Mouse (Mus musculus): ENCODE data around the gene Rbfox3.

Gene Rbfox3

DNA sequence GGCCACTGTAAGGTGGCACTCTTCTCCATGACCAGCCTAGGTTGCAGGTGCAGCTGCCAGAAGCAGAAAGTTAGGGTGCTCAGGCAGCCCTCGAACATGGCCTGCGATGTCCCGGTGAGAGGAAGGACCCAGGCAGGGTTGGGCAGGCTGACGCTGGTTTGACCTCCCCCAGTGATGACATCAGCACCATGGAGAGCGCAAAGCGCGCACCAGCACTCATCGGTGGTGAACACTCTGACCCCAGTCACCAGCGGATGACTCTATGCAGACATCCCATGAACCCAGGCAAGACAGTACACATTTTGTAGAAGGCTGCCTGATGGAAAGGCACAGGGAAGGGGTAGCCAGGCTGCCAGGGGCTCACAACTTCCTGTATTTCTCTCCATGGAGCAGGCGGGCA lies 308.3 kb downstream of the Rbfox3 start:
- peak; percentile 89 for DNase-seq (ENCODE audit: low spot score)

DNA sequence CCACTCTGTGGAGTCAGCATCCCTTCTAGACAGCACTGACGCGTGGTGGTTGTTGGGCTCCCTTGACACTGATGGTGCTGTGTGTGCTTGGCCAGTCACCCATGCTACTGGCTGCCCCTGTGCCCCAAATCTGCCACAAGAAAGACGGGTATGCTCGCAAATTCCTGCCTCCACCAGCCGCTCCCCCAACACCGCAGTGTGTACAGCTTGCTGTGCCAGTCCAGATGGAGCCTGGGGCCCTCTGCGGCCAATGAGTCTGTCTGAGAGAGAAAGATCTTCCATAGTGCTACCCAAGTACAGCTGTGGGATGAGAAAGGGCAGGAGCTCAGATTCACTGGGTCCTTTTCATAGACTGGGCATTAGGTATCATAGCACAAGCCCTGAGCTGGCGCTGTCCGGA lies 309.9 kb downstream of the Rbfox3 start:
- no peak for DNase-seq (ENCODE audit: low spot score)

DNA sequence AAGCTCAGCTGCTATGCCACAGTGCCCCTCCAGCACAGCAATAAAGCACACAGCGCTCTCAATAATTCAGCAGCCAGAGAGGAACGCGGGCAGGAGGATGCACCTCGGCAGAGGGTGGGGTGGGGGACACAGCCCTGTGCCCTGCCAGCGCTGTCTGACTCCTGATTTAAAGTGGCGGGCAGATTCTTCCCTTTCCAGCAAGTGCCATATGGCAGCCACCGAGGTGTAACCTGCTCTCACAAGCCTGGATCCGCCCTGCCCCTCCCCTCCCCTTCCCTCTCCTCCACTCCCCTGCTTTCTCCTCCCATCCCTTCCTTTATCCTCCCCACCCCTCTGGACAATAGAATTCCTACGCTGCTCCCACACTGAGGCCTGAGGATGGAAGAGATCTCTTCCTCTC lies 311.2 kb downstream of the Rbfox3 start:
- no peak for DNase-seq (ENCODE audit: low spot score)

DNA sequence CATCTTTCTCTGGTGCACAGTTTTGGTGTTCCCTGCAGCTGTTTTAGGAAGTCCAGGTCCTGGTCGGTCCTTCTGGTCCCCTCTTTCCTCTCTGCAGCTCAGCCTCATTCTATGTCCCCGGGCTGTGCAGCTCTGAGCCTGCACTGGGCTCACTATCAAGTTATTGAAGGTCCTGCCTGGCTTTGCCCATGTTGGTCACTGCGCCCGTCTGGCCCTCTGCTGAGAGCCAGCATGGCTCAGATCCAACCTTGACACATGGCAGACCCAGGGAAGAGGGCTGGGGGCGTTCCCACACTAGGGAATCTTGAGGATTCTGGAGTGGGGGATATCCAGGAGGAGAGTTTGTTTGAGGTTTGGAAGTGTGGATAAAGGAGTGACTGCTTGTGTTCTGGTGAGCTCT lies 312.7 kb downstream of the Rbfox3 start:
- no peak for DNase-seq (ENCODE audit: low spot score)

DNA sequence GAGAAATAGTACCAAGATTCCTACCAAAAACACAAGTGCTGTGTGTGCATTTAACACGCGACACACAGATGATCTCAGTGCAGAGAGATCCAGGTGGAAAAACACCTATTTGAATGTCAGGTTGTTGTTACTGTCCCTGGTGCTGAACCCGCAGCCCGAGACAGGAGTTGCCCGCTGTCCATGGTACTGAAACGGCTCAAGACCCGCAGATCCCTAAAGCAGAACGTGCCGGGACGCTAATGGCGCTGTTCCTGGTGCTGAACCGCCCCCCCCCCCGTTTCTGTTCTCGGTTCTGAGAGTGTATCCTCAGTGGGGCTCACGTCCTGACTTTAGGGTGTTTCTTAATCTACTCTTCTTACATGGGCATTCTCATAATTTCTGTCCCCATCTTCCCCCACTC lies 326.6 kb downstream of the Rbfox3 start:
- peak; percentile 97 for DNase-seq (ENCODE audit: low spot score)

DNA sequence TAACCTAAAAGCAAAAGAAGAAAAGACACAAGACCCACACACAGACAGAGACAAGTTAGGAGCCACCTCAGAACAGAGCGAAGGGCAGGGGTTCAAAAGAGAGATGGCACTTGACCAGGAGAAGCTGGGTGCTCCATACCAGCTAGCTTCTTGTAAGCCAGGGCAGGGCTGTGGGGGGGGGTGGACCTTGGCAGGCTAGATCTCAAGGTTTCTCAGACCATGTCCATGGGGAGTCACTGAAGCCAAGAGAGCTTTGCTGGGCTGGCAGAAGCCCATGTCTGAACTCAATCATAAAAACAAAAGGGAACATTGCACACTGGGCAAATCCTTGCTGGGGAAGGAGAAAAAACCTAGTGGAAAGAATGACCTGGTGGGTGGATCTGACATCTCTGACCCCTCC lies 327.4 kb downstream of the Rbfox3 start:
- no peak for DNase-seq (ENCODE audit: low spot score)

DNA sequence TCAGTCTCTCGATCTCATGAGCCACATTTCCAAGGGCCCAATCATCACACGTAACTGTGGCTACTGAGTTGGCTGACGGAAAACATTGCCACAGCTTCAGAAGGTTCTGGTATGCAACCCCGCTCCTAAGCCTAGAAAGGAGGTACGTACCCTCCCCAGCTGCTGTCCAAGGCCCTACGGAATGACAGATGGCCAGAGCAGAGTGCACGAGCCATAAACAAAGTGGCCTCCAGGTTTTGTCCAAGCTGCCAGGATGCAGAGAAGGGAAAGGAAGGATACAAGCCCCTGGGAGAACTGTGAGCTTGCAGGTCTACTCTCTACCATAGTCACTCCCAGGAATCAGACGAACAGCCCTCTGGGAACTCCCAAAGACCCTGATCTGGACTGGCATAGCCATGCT lies 327.8 kb downstream of the Rbfox3 start:
- no peak for DNase-seq (ENCODE audit: low spot score)

DNA sequence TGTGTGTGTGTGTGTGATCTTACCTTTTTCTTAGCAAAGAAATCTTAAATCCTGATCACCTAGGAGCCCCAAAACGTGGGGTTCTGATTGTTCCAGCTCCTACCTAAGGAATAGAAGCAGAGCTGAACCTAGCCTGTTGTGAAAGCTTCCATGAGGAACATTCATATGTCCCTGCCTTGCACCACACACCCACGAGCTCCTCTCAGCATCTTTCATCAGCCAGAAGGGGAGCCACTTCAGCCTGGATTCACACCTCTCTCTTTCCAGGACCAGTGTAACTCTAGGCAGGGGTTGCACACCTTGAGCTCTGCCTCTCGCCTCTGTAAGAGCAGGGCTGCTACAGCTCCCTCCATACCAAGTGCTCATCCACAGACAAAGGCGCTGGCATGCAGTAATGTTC lies 330.4 kb downstream of the Rbfox3 start:
- no peak for DNase-seq (ENCODE audit: low spot score)

DNA sequence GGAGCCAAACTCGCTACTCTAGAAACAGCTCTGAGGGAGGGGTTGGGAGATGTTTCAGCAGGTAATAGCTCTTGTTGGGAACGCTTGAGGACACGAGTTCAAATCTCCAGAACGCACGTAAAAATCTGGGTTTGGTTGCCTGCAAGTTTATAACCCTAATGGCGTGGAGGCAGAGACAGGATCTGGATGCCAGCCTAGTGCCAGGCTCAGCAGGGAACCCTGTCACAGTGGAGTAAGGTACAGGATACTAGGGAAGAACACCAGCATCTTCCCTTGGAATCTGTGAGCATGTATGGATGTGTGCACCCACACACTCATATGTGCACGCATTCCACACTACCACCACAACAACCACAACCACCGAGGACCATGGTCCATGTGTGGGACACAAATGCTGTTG lies 331.8 kb downstream of the Rbfox3 start:
- no peak for DNase-seq (ENCODE audit: low spot score)

DNA sequence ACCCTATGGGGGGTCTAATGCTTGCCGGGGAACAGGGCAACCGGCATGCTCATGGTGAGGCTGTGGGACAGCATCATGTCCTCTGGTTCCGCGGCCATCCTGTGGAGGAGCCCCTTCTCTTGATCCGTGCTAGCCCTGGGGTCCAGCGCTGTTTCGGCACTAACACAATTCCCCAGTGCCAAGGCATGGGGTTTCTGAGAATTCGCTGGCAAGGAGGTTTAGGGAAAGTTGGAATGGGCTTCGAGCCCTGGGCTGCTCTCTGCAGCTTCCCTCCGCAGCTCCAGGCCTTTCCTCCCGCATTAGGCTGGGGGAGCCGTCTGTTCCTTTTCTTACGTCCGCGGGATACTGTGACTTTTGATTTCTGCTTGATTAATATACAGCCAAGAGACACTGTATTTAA lies 334.1 kb downstream of the Rbfox3 start:
- DNase-seq (ENCODE audit: low spot score), result no peak

DNA sequence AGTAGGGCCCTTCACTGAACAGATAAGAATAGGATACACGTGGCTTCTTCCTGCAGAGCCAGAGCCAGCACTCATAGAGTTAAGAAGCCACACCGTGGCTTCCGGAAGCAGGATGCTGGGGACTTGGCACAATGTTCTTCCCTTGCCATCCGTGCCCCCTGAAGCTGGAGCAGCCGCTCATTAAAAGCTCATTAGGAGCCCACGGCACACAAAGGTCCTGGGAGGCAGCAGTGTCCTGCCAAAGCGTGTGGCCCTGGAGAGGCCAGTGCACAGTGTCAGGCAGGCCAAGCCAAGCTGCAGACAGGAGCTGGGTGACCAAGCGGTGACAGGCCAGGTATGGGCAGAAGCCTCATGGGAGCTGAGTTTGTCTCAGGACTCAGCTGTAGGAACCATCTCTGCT lies 334.8 kb downstream of the Rbfox3 start:
- no peak for DNase-seq (ENCODE audit: low spot score)

DNA sequence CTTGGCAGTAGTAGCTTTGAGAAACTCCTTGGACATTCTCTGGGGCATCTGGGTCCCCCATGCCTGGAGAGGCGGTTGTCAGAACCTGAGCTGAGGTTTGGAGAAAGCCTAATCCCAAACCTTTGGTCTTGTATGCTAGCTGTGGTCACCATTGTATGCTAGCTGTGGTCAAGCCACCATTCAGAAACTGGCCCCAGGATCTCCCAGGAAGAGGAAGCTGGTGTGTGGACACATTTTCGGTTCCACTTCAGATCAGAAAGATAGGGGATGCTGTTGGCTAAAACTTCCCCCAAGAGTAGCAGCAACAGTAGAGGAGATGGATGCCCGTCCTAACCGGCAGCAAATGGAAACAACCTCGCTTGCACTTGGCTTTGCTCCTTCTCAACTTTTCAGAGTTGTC lies 337.0 kb downstream of the Rbfox3 start:
- DNase-seq (ENCODE audit: low spot score), result no peak

DNA sequence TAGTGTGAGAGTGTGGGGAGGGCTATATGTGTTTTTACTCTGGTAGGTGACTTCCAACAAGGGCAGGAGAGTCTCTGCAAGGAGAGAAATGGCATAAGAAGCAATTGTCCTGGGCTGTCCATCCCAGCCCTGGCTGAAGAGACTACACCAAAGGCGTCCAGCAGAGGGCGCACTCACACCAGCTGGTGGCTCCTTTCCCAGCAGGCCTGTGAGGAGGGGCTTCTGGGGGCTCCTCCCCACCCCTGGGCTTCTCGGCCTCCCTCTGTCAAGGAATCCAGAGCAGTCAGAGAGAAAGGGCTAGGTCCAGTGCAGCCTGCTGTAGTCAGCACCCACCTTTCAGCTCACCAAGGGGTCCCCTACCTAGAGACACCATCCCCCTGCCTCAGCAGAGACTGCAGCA lies 337.8 kb downstream of the Rbfox3 start:
- DNase-seq (ENCODE audit: low spot score), result peak; percentile 78

DNA sequence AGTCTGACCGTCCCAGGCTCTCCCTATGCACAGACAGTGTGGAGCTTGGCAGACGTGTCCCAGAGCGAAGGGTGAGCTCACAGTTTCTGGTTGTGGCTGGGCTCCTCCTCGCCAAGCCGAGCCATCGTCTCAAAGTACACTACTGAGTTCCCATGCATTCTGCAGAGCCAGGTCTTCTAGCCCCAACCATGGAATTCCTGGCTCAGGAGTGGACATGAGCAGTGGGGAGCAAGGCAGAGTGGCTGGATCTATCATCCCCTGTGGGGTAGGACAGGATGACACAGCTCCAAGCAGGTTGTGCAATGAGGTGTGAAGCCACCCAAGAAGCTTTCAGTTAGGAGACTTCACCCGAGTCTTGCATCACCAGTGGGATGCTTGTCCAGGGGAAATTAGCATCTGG lies 338.4 kb downstream of the Rbfox3 start:
- no peak for DNase-seq (ENCODE audit: low spot score)

DNA sequence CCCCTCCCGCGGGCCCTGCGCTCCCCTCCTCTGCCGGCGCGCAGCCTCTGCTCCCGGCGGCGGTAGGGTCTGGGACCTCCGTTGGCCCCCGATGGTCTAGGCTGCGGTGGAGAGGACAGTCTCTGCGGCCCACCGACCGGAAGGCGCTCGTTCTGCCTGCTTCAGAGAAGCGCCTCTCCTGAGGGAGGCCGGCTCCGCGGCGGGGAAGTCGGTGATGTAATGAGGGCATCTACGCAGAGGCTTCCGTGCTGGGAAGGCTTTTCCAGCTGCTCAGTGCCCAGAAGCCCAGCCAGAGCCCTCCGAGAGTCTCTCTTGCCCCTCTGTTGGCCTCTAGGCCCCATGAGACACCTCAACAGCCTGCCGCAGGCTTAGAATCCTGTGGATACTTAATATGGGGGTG lies 341.2 kb downstream of the Rbfox3 start:
- DNase-seq (ENCODE audit: low spot score), result no peak

DNA sequence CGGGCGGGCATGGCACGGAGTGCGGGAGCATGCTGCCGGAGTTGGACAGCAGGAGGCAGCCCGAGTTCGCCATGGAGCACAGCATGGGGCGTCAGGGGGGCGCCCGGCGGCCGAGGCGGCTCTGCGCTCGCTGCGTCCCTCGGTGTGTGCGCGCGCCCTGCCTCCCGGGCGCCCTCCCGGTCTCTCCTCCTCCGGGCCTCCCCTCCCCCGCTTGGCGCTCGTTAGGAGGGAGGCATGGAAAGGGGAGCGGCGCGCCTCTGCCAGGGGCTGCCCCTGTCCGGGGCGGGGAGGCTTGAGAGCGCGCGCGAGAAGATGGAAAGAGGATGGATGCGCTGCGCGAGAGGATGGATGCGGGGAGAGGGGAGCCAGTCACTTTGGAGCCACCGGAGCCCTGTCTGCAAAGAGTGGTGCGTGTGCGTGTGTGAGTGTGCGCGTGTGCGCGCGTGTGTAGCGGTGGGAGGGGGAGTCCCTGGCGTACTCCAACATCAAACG lies 341.8 kb downstream of the Rbfox3 start:
- DNase-seq (ENCODE audit: low spot score), result no peak

DNA sequence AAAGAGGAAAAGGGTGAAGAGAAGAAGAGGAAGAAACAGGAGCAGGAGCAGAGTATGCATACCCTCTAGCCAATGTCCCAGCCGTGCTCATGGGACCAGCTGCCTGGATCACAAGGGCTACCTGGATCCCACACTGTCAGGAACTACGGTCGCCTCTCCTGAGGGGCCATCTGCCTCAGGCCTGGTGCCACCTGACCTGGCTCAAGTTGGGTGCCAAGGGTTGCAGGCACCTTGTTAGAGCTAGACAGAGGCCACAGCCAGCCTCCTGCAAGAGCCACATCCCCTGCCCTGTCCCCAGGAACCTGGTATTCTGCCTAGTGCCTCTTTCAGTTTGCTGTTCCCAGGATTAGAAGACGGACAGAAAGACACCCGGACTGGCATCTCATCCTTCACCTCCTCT lies 347.5 kb downstream of the Rbfox3 start:
- no peak for DNase-seq (ENCODE audit: low spot score)

DNA sequence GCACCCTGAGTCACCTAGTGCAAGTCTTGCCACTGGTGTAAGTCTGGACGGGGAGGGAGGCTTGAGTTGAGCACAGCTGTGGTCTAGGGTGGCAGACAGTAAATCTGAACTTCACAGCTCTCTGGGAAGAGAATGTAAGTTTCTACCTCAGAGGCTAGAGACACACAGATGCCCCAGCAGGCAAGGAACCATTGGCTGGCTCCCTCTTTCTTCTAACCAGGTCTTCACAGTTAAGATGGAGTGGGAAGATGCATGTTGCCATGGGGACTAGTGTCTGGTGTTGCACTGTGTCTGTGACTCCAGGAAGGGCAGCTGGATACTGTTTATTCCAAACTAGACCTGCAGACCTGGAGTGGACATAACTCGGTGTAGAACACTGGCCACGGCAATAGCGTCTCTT lies 348.6 kb downstream of the Rbfox3 start:
- no peak for DNase-seq (ENCODE audit: low spot score)

DNA sequence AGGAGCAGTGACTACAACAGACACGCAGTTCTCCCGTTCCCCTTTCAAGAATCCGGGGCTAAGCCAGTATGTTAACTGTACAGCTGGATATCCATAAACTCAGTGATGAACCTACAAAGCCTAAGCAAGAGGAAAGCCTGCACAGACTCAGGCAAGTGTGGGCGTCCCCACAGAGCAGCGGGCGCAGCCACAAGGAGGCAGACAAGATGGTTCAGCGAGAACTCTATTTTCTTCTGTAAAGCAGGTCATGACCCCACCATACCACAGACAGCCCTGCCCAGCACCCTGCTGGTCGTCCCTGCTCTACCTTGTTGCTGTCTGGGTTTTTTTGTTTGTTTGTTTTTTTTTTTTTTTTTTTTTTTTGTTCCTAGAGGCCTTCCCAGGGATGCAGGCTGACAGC lies 353.2 kb downstream of the Rbfox3 start:
- no peak for DNase-seq (ENCODE audit: low spot score)

DNA sequence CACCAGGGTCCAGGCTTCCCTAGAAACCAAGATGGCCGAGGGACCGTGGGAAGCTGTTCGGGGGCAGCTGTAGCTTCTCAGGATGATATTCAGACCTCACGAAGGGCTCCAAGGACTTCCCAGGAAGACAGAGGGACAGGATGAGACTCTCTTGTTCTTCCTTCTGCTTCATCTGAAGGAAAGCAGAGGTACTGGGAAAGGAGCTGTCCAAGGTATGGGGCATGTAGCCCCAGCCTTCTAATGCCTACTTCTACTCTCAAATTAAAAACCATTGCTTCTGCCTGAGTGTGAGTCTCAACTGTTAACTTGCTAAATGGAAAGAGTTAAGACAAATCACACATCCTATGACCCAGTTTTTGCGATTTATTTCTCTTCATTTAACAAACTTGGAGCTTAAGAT lies 355.8 kb downstream of the Rbfox3 start:
- peak; percentile 49 for DNase-seq (ENCODE audit: low spot score)

DNA sequence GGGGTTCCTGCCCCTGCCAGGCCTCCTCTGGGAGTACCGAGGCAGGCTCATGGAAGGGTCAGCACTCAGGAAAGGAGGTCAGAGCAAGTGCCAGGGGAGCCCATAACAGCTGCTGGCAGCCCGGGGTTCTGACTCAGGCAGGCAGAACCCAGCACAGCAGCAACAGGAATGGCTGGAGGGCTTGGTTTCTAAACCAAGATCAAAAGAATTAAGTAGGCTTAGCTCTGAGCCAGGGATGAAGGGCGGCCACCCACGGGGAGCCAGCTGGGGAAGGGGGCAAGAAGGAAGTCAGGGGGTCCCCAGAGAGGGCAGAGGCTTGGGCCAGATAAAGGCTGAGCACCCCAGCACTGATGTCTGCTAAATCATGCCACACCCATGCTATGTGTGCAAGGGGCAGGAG lies 356.9 kb downstream of the Rbfox3 start:
- DNase-seq (ENCODE audit: low spot score), result no peak

DNA sequence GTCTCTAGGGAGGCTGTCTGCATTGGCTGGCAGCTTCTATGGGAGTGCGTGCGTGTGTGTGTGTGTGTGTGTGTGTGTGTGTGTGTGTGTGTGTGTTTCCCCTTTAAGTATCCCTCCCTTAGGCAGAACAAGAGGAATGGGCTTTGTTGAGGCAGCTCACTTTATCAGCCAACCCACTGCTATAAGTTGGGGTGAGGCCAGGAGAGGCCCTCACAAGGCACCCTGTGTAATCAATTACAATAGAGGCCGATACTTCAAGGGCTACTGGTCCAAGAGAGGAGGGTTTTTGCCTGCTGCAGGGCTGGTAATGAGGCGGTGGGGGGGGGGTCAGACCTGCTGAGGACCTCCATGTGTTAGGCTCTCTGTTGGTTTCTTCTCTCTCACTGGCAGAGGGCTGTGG lies 357.5 kb downstream of the Rbfox3 start:
- DNase-seq (ENCODE audit: low spot score), result no peak

DNA sequence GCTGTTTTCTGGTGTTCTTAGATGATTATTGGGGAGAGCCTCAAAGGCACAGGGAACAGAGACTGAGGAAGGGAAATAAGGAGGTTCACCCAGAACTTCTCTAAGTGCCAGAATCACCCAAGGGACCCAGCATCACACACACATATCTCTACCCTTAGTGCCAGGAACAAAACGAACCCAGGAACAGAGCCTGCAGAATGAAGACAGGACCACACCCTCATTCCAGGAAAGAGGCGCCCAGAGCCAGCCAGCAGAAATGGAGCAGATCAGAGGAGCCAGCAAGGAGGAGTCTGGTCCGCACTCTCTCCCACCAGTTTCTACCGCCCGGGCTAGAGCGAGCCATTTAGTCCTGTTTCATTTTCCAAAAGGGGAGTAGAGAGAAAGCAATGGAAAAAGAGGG lies 358.4 kb downstream of the Rbfox3 start:
- no peak for DNase-seq (ENCODE audit: low spot score)

DNA sequence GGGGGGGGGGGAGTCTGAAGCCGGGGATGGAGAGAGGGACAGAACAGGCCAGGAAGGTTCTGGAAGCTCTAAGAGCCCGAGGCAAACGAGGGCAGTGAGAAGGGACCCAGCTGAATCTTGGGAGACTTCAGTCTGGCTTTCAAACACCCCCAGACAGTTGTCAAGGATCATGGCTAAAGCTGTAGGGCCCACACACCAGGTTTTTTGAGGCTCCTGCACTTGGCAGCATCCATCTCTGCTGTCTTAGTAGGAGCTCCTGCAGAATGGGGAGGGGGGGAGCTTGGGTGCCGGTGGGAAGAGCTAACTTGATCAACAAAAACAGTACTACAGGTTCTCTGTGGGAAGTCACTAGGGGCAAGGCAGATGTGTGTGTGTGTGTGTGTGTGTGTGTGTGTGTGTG lies 358.9 kb downstream of the Rbfox3 start:
- no peak for DNase-seq (ENCODE audit: low spot score)

DNA sequence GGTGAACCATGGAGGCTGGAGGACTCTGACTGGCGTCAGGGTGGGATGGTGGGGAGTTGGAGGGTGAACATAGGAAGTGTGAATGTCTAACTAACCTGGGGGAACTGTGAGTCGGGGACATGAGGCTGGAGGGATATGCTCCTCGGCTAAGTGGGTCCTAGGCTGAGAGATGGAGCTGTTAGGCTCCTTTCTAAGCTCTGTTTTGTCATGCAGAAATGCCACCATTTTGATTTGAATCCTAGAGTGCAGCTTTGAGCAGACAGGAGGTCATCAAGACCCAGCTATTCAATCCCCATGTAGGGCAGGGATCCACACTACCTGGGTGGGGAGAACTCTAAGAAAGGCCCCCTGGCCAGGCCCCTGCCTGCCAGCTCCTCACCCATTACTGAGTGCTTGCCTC lies 359.7 kb downstream of the Rbfox3 start:
- DNase-seq (ENCODE audit: low spot score), result no peak
